Mouse (Mus musculus) midbrain, embryonic 14.5 days (tissue): ENCODE data around the gene Srrt. TPM values are rescaled to one million over a fixed set of nuclear protein-coding genes. Genes with fewer than 3 reads are reported as not detected.

Experiments
- ATAC-seq: fragments of 200-750 bp; cut with Nextera tagmentation; 2 replicates; pipeline ENCODE4 v1.8.0; 2017; ENCODE audit warnings: moderate number of reproducible peaks, moderate library complexity; ENCODE audit not compliant: low FRiP score, low TSS enrichment
- DNase-seq: peaks from one replicate; pipeline ENCODE4 v3.0.0-alpha.2; 2015
- H3K27ac ChIP-seq: fragments of 300-500 bp; sonication (generic); replicated peaks from 2 replicates; pipeline ENCODE4 v1.5.1; 2014; ENCODE audit warnings: mild to moderate bottlenecking, low read depth, low read length, moderate library complexity
- H3K27me3 ChIP-seq: fragments of 300-500 bp; sonication (generic); 2 replicates; pipeline ENCODE4 v1.6.1; 2014; ENCODE audit warnings: low read length, control low read depth, mixed read lengths; ENCODE audit not compliant: control insufficient read depth, insufficient read depth
- H3K36me3 ChIP-seq: fragments of 300-500 bp; sonication (generic); 2 replicates; pipeline ENCODE4 v1.6.1; 2014; ENCODE audit warnings: low read length, control low read depth; ENCODE audit not compliant: control insufficient read depth, insufficient read depth
- H3K4me1 ChIP-seq: fragments of 300-500 bp; sonication (generic); 2 replicates; pipeline ENCODE4 v1.6.1; 2014; ENCODE audit warnings: mild to moderate bottlenecking, antibody characterized with exemption, low read length, control low read depth; ENCODE audit not compliant: control insufficient read depth, insufficient read depth
- H3K4me2 ChIP-seq: fragments of 300-500 bp; sonication (generic); 2 replicates; pipeline ENCODE4 v1.6.1; 2014; ENCODE audit warnings: mild to moderate bottlenecking, low read length, moderate library complexity
- H3K4me3 ChIP-seq: fragments of 300-500 bp; sonication (generic); replicated peaks from 2 replicates; pipeline ENCODE4 v1.5.1; 2014; ENCODE audit warnings: low read depth, low read length
- H3K9ac ChIP-seq: fragments of 300-500 bp; sonication (generic); replicated peaks from 2 replicates; pipeline ENCODE4 v1.6.1; 2014; ENCODE audit warnings: mild to moderate bottlenecking, low read length, moderate library complexity
- H3K9me3 ChIP-seq: fragments of 300-500 bp; sonication (generic); 2 replicates; pipeline ENCODE4 v1.6.1; 2016; ENCODE audit warnings: low read length, control low read depth, mixed read lengths; ENCODE audit not compliant: control insufficient read depth
- WGBS: fragments of 180-500 bp; shearing (Covaris S2); extraction: QIAGEN DNeasy Blood & Tissue Kit; methylation state at CpG from one replicate; pipeline ENCODE4 v1.1.7; 2014; 5-methylcytosine and 5-hydroxymethylcytosine counted together
- polyA plus RNA-seq: library from polyadenylated mRNA; unstranded; fragments of >200 nt; fragmentation: Nextera tagmentation; extraction: Ambion mirVana; gene quantifications from 2 replicates; pipeline ENCODE4 v1.2.1, GENCODE M21; 2014

Gene Srrt
- polyA plus RNA-seq, 1 experiment from 2014 or later, result 95.9 TPM

GRCm38 (mm10) chr5:137332857-137333511 is 25.5 kb upstream of the Srrt start:
- Histone ChIP-seq H3K36me3 (peaks cover 5% of the 10 kb centered on the region; the same call in 1 of the 2 replicates), H3K4me1 (peaks cover 8% of the 10 kb centered on the region; the same call in 1 of the 2 replicates), H3K9me3 (no peaks in the 10 kb centered on the region), H3K4me3 (peak overlapping the region; percentile 54), H3K27me3 (no peaks in the 10 kb centered on the region), H3K4me2 (peak overlapping the region; percentile 75), H3K9ac (peak overlapping the region; percentile 81), H3K27ac (peak overlapping the region; percentile 75)
- no peak for DNase-seq
- ATAC-seq, result peak; percentile 56
- 15% methylated on average over 15 of the region's 15 CpGs for WGBS

- no peaks in the 10 kb centered on the region for H3K9me3 ChIP-seq
- no peak for DNase-seq
- WGBS, result 93% methylated on average over 7 of the region's 7 CpGs
- H3K4me2 ChIP-seq, result no peak overlapping the region
- H3K36me3 ChIP-seq, result peaks cover 19% of the 10 kb centered on the region
- no peaks in the 10 kb centered on the region for H3K27me3 ChIP-seq
- no peak overlapping the region for H3K9ac ChIP-seq
- no peak for ATAC-seq
- H3K4me3 ChIP-seq, result no peak overlapping the region
- H3K27ac ChIP-seq, result no peak overlapping the region
- peaks cover 8% of the 10 kb centered on the region; the same call in 1 of the 2 replicates for H3K4me1 ChIP-seq
Measured at GRCm38 (mm10) chr5:137330910-137331309, 23.4 kb upstream of the Srrt start.

- no peak overlapping the region for H3K27ac ChIP-seq
- H3K4me3 ChIP-seq, result no peak overlapping the region
- DNase-seq, result no peak
- no peaks in the 10 kb centered on the region for H3K9me3 ChIP-seq
- no peaks in the 10 kb centered on the region for H3K27me3 ChIP-seq
- peaks cover 68% of the 10 kb centered on the region for H3K36me3 ChIP-seq
- 83% methylated on average over 3 of the region's 3 CpGs for WGBS
- no peak overlapping the region for H3K4me2 ChIP-seq
- no peaks in the 10 kb centered on the region for H3K4me1 ChIP-seq
- no peak overlapping the region for H3K9ac ChIP-seq
- ATAC-seq, result no peak
Measured at GRCm38 (mm10) chr5:137320996-137321395, 13.5 kb upstream of the Srrt start.

GRCm38 (mm10) chr5:137318570-137318969 is 11.1 kb upstream of the Srrt start:
- Histone ChIP-seq H3K4me1 (peaks cover 12% of the 10 kb centered on the region), H3K9ac (no peak overlapping the region), H3K36me3 (peaks cover 57% of the 10 kb centered on the region), H3K9me3 (no peaks in the 10 kb centered on the region), H3K4me3 (no peak overlapping the region), H3K27me3 (no peaks in the 10 kb centered on the region), H3K4me2 (no peak overlapping the region), H3K27ac (no peak overlapping the region)
- WGBS, result 100% methylated on average over 1 of the region's 1 CpGs
- DNase-seq (no peak), ATAC-seq (no peak)

DNA sequence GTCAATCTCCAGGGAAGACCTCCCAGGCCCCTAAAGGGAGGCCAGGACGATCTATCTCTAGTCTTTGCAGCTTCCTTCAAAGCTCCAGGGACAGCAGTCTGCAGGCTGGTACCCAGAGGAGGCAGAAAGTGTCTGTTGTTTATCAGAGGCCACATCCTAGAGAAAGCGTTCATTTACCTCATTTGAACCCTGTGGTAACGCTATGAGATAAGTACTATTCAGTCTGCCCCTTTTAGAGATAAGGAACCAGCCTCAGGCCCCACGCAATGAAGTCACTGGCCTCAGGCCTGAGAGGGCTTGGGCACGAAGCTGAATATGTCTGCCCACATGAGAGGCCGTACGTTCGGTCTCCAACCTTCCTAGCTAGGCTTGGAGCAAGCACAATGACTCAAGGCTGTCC is 9.9 kb upstream of the Srrt start:
- 88% methylated on average over 8 of the region's 8 CpGs for WGBS
- H3K36me3 ChIP-seq, result peaks cover 48% of the 10 kb centered on the region

DNA sequence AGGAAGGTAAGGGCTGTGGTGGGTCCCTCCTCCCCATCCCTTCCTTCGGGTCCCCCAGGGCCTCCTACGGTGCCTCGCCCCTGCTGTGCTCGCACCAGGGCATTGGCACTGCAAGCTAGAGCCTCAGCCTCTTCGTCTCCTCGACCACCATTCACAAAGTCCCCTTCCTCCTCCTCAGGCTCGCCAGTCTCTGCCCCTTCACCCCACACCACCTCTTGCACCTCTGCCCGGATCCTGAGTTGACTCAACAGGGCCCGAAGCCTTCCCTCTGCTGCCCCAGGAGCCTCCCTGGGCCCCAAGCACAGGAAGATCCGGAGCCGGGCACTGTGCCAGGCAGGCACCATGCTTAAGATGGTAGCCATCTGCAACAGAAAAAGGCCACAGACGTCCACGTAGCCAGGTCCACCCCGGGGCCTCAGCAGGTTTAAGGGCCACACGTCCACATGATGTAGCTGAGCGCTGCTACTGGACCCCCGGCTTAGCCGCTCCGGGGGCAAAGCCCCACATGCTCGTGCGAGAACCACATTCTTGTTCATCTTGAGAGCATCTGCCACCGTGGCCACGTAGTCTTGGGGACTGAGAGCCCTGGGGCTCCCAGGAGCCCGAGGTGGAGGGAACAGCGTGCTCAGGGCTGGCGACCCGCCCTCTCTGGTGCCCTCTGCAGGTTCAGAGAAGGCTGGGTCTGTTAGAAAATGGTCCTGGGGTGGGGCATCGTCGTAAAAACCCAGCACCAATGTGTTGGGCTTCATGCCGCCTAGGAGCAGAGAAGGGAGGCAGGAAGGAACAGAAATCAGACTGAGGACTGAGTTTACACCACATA is 7.8 kb upstream of the Srrt start:
- no peak overlapping the region for H3K4me2 ChIP-seq
- H3K9me3 ChIP-seq, result no peaks in the 10 kb centered on the region
- peaks cover 12% of the 10 kb centered on the region for H3K4me1 ChIP-seq
- no peaks in the 10 kb centered on the region for H3K27me3 ChIP-seq
- peak overlapping the region; percentile 54; the same call in 1 of the 2 replicates for H3K9ac ChIP-seq
- WGBS, result 34% methylated on average over 30 of the region's 30 CpGs
- H3K36me3 ChIP-seq, result peaks cover 35% of the 10 kb centered on the region
- ATAC-seq (0 out of 2 replicates have a peak, but pooled peaks have one; percentile 16), DNase-seq (no peak)
- no peak overlapping the region for H3K4me3 ChIP-seq
- H3K27ac ChIP-seq, result 0 out of 2 replicates have a peak overlapping the region, but pooled peaks have one; percentile 49

More for the DNA sequence above, 9.9 kb upstream of the Srrt start:
- H3K4me3 ChIP-seq, result no peak overlapping the region
- peaks cover 12% of the 10 kb centered on the region for H3K4me1 ChIP-seq
- no peak for ATAC-seq
- no peak overlapping the region for H3K9ac ChIP-seq
- H3K27ac ChIP-seq, result no peak overlapping the region
- H3K9me3 ChIP-seq, result no peaks in the 10 kb centered on the region
- no peak overlapping the region for H3K4me2 ChIP-seq
- no peak for DNase-seq
- H3K27me3 ChIP-seq, result no peaks in the 10 kb centered on the region

DNA sequence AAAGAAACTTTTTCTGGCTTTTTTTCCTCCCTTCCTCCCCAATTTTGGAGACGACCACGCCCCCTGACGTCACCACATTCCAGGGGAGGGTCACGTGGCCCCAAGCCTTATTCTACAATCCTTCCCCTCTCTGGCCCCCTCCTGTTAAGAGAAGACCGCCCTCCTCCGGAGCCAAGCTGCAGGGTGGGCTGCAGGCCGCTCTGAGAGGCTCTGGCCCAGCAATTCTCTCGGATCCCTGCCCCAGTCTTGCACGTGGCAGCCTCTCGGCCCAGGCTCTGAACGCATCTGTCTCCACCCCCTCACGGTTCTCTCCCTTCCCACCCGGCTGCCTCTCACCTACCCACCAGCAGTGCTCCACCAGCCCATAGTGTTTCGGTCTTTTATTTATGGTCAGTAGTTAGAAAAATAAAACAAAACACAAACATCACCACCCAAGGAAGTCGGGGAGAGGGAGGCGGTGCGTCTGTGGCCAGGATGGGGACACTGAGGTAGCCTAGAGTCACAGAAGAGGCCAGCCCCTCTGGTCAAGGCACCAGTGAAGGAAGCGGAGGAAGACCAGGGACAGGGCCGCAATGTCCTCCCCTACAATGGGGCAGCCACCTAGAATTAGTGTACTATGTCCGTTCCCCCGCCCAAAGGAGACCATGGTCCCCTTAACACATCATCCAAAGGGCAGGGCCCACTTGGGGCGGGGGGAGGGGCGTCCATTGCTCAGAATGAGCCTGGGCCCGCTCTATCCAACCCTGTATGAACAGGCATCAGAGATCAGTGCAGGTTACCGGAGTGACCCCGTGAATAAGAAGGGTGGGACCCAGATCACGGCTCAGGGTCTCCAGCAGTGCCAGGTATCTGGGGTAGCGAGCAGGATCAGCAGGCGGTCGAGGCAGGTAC is 7.0 kb upstream of the Srrt start, which contains the start of gene Trip6:
TSS of gene Trip6 (minus strand) at position 212 of the 891 bp plus-strand sequence.
- DNase-seq (peak; percentile 86), ATAC-seq (peak; percentile 84)
- peak within 1 kb of the TSS; percentile 33 for H3K4me3 ChIP-seq
- peak within 1 kb of the TSS; percentile 54 for H3K9ac ChIP-seq
- H3K4me2 ChIP-seq, result peak within 1 kb of the TSS; percentile 58
- peaks cover 12% of the 10 kb centered on the region for H3K4me1 ChIP-seq
- H3K27ac ChIP-seq, result peak within 1 kb of the TSS; percentile 49; the same call in 1 of the 2 replicates
- WGBS, result 12% methylated on average over 30 of the region's 30 CpGs
- H3K27me3 ChIP-seq, result no peaks in the 10 kb centered on the region
- peaks cover 35% of the 10 kb centered on the region for H3K36me3 ChIP-seq
- no peaks in the 10 kb centered on the region for H3K9me3 ChIP-seq
